ENCODE assay signal across 1 mouse cellular context in genomic region chr11:108213783-108214182, GRCm38 (mm10).
TF ChIP-seq lines count a peak whose summit lies in the region.

No protein-coding gene starts in this region.

TF ChIP-seq in CH12.LX, 34 proteins besides CTCF, POLR2A, EP300 and RAD21 (continued from another document):
- no peak for TF ChIP-seq E2F4 (IDR thresholded peaks at IDR 0.05; ENCODE audit: insufficient replicate concordance, low read depth, low read length)
- no peak for TF ChIP-seq USF2 (conservative IDR thresholded peaks at IDR 0.05; ENCODE audit: low read depth, low read length)
- peak; percentile 69 for TF ChIP-seq BHLHE40 (IDR thresholded peaks at IDR 0.05; ENCODE audit: low read depth, low read length)
- no peak for TF ChIP-seq ZNF384 (IDR thresholded peaks at IDR 0.05; ENCODE audit: low read depth, low read length)
- TF ChIP-seq UBTF (IDR thresholded peaks at IDR 0.05; ENCODE audit: low read depth, low read length): no peak
- no peak for TF ChIP-seq CHD2 (IDR thresholded peaks at IDR 0.05; ENCODE audit: low read length)
